Mouse (Mus musculus) T-cell, adult 2 months (primary cell): ENCODE results near the gene Rock2.

Experiments used
- DNase-seq: peaks from one replicate; pipeline ENCODE4 v3.0.0; 2022; ENCODE audit warnings: low spot score

The Rock2 gene

DNA sequence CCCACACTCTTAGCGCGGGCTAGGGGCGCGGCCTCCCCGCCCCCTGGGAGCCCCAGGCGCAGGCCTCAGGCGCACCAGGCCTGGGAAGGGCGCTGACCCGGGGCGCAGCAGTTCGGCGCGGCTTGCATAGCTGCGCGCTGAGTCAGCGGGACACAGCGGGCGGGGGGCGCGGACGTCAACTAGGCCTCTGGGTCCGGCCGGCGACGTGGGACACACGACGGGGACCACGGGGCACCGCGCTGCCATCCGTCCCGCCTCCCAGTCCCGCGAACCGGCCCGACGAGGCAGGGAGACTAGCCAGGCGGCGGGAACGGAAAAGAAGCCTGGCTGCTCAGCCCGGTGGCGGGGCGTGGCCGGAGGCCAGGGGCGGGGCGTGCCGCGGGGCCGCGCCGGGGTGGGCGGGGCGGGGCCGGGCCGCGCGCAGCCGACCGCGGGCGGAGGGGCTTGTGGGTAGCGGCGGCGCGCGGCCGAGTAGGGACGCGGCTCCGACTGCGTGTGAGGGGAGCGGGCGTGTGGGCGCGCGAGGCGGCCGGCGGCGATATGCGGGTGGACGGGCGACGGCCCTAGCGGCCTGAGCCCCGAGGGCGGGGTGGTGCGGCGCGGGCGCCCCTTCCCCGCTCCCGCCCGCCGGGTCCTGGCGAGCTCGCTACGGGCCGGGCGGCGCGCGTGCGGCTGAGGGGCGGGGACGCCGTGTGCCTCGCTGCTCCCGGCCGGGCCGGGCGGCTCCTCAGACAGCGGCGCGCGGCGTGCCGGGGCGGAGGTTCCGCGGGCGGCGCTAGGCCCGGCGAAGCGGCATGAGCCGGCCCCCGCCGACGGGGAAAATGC is at the start of gene Rock2:
Rock2 (plus strand) TSS at position 500 of the 825 bp plus-strand sequence.
- peak; percentile 76 for DNase-seq

DNA sequence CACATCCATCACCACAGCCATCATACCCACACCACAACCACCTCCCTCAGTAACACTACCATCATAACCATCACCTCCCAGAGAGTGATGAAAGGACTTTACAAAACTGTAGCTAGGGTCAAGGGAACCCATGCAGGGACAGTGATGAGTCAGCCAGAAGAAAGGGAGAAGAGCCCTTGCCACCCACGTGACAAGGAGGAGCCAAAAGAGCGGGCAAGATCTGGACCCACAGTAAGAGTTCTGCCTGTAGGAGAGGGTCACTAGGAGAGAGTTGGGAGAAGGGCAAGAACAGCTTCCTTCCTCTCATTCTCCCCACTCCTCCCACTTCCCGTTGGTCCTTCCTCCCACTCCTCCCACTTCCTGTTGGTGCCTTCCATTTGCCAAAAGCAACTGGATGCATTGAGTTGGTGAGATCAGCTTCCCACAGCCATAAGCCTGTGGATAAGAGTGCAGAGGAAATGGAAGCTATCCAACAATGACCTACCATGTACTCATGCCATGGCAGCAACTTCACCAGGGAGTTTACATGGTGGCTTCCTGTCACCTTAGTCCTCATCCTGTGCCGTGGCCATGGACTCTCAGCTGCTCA is 47.4 kb upstream of the Rock2 start:
- no peak for DNase-seq

DNA sequence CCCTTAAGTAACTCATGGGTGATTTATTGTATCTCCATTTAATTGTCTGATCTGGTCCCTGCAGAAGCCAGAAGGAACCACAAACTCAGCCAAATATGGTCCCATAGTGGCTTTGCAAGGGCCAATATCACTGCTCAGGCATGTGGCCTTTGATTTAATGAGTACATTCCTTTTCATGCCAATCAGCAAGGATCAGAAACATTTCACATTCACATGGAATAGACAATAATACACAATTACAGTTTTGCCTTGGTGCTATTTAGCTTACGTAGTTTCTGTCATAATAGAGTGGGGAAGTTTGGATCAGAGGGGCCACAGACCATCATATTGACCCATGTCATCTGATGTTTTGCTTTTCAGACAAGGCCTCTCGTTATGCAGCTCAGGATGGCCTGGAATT is 46.2 kb upstream of the Rock2 start:
- no peak for DNase-seq

- no peak for DNase-seq
Observed at GRCm38 (mm10) chr12:16849821-16850220, 44.9 kb upstream of the Rock2 start.

DNA sequence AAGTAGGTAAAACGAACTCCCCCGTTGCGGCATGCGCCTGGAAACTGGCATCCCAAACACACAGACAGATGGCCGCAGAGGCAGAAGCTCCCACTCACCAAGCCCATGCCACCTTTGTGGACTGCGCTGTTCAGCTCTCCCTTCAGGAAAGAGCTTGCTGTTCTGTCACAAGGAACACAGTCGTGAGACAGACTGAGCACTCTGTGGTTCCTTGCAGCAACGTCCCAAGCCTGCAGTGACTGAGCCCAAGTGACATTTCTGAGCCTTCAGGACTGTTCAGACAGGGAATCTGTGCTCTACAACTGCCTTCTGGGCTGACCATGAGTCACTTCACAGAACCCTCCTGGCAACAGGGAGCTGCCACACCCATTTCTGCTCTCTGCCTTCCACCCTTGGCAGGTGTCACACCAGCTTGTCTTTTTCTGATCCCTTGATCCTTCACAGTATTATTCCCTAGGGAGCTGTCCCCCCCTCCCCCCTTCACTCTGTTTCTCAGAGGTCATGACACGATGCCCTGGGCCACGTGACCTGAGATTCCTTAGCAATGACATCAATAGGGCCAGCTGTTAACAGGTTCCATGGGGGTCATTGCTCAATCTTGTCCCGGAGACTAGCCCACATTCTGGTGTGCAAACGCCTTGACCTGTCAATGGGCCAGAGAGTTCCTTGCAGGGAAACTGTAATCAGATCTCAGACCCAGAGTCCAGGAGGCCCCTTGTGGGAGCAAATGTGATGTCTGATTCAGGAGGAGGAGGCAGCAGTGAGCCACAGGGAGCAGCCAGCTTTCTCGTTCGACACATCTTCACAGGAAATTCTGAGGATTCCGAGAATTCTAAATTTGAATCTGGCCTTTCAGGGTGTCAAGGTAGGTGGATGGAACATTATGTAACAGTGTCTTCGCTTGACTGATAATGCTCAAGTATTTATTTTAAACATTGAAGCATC is 44.0 kb upstream of the Rock2 start:
- no peak for DNase-seq

DNA sequence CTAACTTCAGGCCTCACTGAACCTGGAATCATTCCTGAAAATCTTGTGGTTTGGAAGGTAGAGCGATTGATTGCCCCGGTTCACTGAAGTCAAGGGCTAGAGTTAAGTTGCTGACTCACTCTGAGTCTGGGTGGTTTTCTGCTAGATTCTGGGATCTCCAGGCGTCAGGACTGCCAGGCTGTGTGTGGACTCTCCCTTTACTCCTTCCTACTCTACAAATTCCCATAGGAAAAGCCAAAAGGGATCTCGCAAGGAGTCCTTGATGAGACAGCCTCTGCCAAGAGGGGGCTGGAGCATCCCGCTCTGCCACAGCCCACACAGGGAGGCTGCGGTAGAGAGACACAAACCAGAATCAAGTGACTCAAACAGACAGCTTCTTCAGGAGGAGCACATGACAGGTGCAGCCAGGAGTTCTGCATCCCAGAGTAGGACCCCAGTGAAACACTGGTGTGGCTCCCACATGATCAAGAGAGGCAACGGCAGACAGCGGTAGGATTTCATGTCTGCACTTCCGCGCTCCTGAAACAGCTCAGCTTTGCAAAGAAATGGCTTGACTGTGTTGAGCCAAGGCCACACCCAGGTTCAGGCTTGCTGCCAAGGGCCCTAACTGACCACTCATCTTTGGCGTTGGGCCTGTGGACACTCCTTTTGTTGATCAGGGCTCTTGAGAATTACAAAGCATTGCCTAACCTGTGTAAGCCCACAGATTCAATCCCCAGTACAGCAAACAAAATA is 41.1 kb upstream of the Rock2 start:
- DNase-seq: no peak

GRCm38 (mm10) chr12:16855632-16856305 is 38.9 kb upstream of the Rock2 start:
- no peak for DNase-seq

DNA sequence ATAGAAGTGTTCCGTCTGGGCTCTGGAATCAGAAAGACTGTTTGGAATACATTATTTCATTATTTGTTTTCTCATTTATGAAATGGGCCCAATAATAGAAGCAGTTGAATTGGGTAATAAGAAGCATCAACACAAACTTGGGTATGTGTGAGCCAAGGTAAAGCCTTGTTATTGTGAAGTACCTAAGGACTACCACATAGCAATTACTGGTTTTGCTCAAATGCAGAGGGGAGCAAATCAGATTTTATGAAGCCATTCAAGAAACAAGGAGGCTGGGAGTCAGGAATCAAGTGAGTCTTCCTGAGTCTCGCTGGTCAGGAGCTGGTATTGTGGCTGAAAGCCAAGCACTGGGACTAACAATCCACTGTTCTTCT is 38.4 kb upstream of the Rock2 start:
- no peak for DNase-seq

- DNase-seq: no peak
Observed at GRCm38 (mm10) chr12:16858081-16858480, 36.6 kb upstream of the Rock2 start.

DNA sequence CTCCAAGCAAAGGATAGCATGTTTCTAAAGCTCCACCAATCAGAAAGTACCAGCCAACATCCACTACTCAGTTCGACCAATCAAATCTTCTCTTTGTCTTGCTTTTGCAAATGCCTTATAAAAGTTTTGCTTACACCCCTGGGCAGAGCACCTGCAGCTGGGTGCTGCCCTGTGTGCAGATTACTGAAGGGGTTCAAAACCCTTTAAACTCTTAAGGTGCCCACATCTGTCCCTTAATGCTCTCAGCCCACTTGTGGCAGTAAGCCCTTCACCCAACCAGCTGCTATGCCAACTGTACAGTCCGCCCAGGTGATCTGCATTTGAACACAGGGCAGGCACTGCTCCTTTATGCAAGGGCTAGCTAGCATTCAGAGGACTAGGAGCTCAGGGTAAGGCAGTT is 34.9 kb upstream of the Rock2 start:
- DNase-seq: no peak

- no peak for DNase-seq
Observed at GRCm38 (mm10) chr12:16860533-16860932, 34.2 kb upstream of the Rock2 start.

- no peak for DNase-seq
Observed at GRCm38 (mm10) chr12:16860961-16861360, 33.7 kb upstream of the Rock2 start.

DNA sequence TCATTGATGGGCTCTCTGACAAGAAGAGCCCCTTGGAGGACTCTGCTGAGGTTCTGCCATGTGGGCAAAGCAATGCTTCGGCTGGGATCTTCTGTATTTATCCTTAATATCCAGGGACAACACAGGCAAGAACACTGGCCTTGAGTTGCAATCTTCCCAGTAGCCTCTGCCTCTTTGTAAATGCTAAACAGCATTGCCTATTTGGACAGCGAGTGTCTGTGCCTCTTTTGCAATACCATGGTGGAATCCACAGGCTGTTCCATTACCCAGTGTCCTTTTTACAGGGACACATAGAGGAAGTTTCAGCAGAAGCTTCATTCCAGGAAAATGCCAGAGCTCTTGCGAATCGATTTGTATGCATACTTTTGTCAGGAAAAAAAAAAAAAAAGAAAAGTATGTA is 30.2 kb upstream of the Rock2 start:
- DNase-seq: no peak

DNA sequence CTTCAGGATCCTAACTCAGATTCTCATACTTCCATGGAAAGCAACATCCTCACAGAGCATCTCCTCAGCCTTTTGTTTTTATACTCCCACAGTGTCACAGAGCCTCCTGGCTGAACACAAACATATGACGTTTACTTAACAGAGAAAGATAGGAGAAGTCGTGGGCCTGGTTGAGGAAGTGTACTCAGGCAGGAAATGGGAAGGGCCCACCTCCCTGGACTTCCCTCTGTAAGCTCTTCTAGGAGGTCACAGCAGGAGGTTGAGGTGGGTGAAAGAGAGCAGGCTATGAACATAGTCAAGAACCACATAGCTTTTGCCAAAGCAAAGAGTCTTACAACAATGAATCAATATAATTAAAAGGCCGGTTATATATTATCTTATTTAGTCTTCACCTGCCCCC is 28.8 kb upstream of the Rock2 start:
- DNase-seq: no peak

- DNase-seq: no peak
Observed at GRCm38 (mm10) chr12:16866460-16866859, 28.2 kb upstream of the Rock2 start.

GRCm38 (mm10) chr12:16867306-16867705 is 27.4 kb upstream of the Rock2 start:
- DNase-seq: no peak

GRCm38 (mm10) chr12:16868618-16869017 is 26.1 kb upstream of the Rock2 start:
- no peak for DNase-seq

GRCm38 (mm10) chr12:16869091-16869778 is 25.5 kb upstream of the Rock2 start:
- no peak for DNase-seq

GRCm38 (mm10) chr12:16869870-16870404 is 24.8 kb upstream of the Rock2 start:
- DNase-seq: no peak

GRCm38 (mm10) chr12:16870405-16871068 is 24.2 kb upstream of the Rock2 start:
- DNase-seq: no peak
